In the genomic region with DNA sequence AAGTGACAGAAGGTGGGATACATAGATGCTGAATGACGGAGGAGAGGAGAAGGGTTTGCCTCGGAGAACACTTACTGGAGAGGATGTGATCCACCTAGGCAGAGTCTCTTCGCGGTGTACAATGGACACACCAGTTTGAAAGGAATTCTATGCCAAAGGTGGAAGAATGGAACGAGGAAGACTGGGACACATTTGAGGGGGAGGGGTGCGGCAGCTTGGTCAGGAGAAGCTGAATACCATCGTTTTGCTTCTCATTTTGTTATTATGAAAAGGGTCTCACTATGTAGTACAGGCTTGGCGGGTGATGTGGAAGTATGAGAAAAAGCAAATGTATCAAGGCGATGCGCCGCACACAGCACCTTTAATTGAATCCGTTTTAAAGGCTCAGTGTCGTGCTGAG, we compare ENCODE assay signal across 21 mouse cellular contexts. TPM values are rescaled to one million over a fixed set of nuclear protein-coding genes. Genes with fewer than 3 reads are reported as not detected.
"Had no signal": no experiment of that assay in that cellular context is flagged by ENCODE, and none has a peak within 500 bp of the region (broad histone marks: within the 10 kb centered on the region; RNA-seq: fewer than 3 reads in every experiment).

No protein-coding gene starts in this region.

- H3K27me3 ChIP-seq: lung, embryonic 15.5 days; neural tube, embryonic 12.5 days; stomach, embryonic 15.5 days had no signal

- H3K27ac ChIP-seq: lung, embryonic 15.5 days; macrophage; midbrain, embryonic 12.5 days; neural tube, embryonic 12.5 days; stomach, embryonic 15.5 days; stomach, postnatal 0 days had no signal

- H3K9me3 ChIP-seq: lung, embryonic 15.5 days; megakaryocyte, embryonic 14.5 days; midbrain, embryonic 12.5 days; neural tube, embryonic 12.5 days; stomach, embryonic 15.5 days had no signal

- H3K9ac ChIP-seq: liver, postnatal 0 days; lung, embryonic 15.5 days; midbrain, embryonic 12.5 days; neural tube, embryonic 12.5 days; stomach, embryonic 15.5 days had no signal

- H3K36me3 ChIP-seq: lung, embryonic 15.5 days; midbrain, embryonic 12.5 days; neural tube, embryonic 12.5 days; stomach, embryonic 15.5 days had no signal

- H3K4me3 ChIP-seq: lung, embryonic 15.5 days; megakaryocyte, embryonic 14.5 days; midbrain, embryonic 12.5 days; neural tube, embryonic 12.5 days; stomach, embryonic 15.5 days had no signal

- DNase-seq: lung, adult 2 months; lung, postnatal 14 days; midbrain, embryonic 14.5 days; right cerebral cortex, postnatal 14 days; thymus, adult 2 months; thymus, postnatal 25 days; thymus, postnatal 4 days had no signal

RNA-seq across cellular contexts. Expression of a gene that starts 4.1 kb away (rescaled TPM):
- polyA plus RNA-seq: lung, adult 2 months; macrophage; spleen, adult 2 months; testis, adult 2 months had no signal

RNA-seq across cellular contexts. Expression of a gene that starts 14.7 kb away (rescaled TPM):
- polyA plus RNA-seq: liver, postnatal 0 days; lung, adult 2 months; lung, embryonic 15.5 days; lung, postnatal 0 days; macrophage; midbrain, embryonic 12.5 days; midbrain, embryonic 14.5 days; midbrain, postnatal 0 days; neural tube, embryonic 12.5 days; neural tube, embryonic 14.5 days; spleen, adult 2 months; stomach, embryonic 15.5 days; stomach, postnatal 0 days; thymus, adult 2 months; urinary bladder, adult 2 months had no signal

RNA-seq across cellular contexts. Expression of a gene that starts 14.7 kb away (rescaled TPM):
- polyA plus RNA-seq: liver, postnatal 0 days; lung, adult 2 months; lung, embryonic 15.5 days; lung, postnatal 0 days; macrophage; midbrain, embryonic 12.5 days; midbrain, embryonic 14.5 days; midbrain, postnatal 0 days; spleen, adult 2 months; stomach, embryonic 15.5 days; stomach, postnatal 0 days; testis, adult 2 months; thymus, adult 2 months; urinary bladder, adult 2 months had no signal

RNA-seq across cellular contexts. Expression of a gene that starts 41.8 kb away (rescaled TPM):
- polyA plus RNA-seq: liver, postnatal 0 days; lung, adult 2 months; lung, embryonic 15.5 days; lung, postnatal 0 days; macrophage; midbrain, embryonic 12.5 days; midbrain, embryonic 14.5 days; midbrain, postnatal 0 days; neural tube, embryonic 12.5 days; neural tube, embryonic 14.5 days; spleen, adult 2 months; stomach, embryonic 15.5 days; stomach, postnatal 0 days; testis, adult 2 months; thymus, adult 2 months; urinary bladder, adult 2 months had no signal

RNA-seq across cellular contexts. Expression of a gene that starts 45.4 kb away (rescaled TPM):
- polyA plus RNA-seq: liver, postnatal 0 days; lung, adult 2 months; lung, embryonic 15.5 days; lung, postnatal 0 days; macrophage; midbrain, embryonic 12.5 days; spleen, adult 2 months; stomach, embryonic 15.5 days; stomach, postnatal 0 days; testis, adult 2 months; thymus, adult 2 months; urinary bladder, adult 2 months had no signal
